Mouse (Mus musculus) bone marrow macrophage, adult 2 months (primary cell): ENCODE results near the gene Zzz3.

Experiments used
- CTCF ChIP-seq: IDR thresholded peaks from 2 replicates; pipeline ENCODE4 v1.5.1; 2012; ENCODE audit warnings: low read depth, mild to moderate bottlenecking, low read length, moderate library complexity
- POLR2A ChIP-seq: IDR thresholded peaks from 2 replicates; pipeline ENCODE4 v1.6.1; 2012; ENCODE audit warnings: mild to moderate bottlenecking, low read depth, low read length, borderline replicate concordance

DNA sequence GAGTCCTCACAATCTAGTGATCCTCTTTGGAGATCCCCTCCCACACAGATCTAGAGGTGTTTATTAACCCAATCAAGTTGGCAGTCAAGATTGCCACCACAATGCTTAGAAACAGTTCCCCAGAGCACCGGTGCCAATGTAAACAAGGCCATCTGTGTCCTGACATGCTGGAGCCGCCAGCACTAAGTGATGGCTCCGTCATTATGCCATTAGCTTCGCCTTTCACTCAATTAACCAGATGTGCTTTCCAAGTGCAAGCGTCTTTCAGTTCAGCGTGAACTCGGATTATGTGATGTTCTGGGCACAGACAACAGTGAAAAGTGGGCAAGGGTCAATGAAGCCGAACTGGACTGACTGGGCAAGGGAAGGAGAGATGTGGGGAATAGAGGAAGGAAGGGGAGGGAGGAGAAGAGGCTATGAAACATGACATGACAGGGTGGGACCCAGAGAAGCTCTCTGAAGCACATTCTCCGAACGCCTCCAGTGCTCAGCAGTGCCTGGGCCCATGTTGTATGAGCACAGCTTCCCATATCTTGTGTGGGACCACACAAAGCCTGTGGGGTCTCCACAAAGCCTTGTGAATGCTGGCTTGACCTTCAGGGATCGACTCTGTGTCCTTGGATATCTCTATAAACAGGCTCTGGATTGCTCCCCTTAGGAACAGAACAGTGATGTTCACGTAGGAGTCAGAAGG lies 99.5 kb downstream of the Zzz3 start:
- TF ChIP-seq POLR2A (no peak), CTCF (no peak)
